Mouse (Mus musculus): ENCODE results near the gene Wnt9a.

DNA sequence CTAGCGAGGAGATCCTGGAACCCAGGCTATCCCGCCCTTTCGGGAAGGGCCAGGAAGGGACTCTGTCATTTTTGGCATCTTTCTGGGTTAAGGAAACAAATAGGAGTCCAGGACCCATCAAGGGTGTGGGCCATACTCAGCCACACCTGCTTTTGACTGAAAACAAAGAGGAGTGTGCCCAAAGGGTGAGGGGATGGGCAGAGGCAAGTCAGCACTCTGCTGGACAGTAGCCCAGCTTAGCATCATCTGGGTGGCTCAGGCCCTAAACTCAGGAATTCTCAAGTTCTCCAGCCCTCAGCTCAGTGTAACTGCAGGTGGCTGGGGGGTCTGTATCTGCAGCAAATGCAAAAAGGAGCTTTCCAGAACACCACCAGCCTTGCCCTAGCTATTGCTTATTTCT is 71.3 kb downstream of the Wnt9a start:
- no peak for TF ChIP-seq CTCF (IDR thresholded peaks at IDR 0.05; ENCODE audit: low read depth, low read length)
- no peak for TF ChIP-seq POLR2A (IDR thresholded peaks at IDR 0.05; ENCODE audit: insufficient read depth, low read length)
- no peak for TF ChIP-seq EP300 (IDR thresholded peaks at IDR 0.05; ENCODE audit: insufficient read depth, low read depth, low read length)
